ENCODE assay signal across 18 mouse cellular contexts in genomic region chr15:17880168-17880567, GRCm38 (mm10).
"Had no signal": no experiment of that assay in that cellular context is flagged by ENCODE, and none has a peak within 500 bp of the region (broad histone marks: within the 10 kb centered on the region; RNA-seq: fewer than 3 reads in every experiment).

No protein-coding gene starts in this region.

- H3K27me3 ChIP-seq: midbrain, embryonic 12.5 days; neural tube, embryonic 13.5 days; neural tube, embryonic 15.5 days had no signal

- H3K9ac ChIP-seq: lung, embryonic 14.5 days; midbrain, embryonic 12.5 days; neural tube, embryonic 13.5 days; neural tube, embryonic 15.5 days had no signal

- H3K4me2 ChIP-seq: lung, embryonic 14.5 days; midbrain, embryonic 12.5 days; neural tube, embryonic 13.5 days; neural tube, embryonic 15.5 days had no signal

- ATAC-seq: midbrain, embryonic 16.5 days had no signal

- DNase-seq: lung, embryonic 14.5 days; lung, postnatal 10 days; lung, postnatal 4 days; midbrain, embryonic 14.5 days; retina, postnatal 1 day; right cerebral cortex, adult 18-20 months; right cerebral cortex, postnatal 25 days; right cerebral cortex, postnatal 4 days; spleen, adult 18-20 months; thymus, adult 18-20 months; thymus, postnatal 25 days; thymus, postnatal 4 days had no signal

- H3K9me3 ChIP-seq: midbrain, embryonic 10.5 days; midbrain, embryonic 12.5 days; neural tube, embryonic 13.5 days; neural tube, embryonic 15.5 days had no signal

- H3K27ac ChIP-seq: midbrain, embryonic 10.5 days; midbrain, embryonic 12.5 days; neural tube, embryonic 13.5 days; neural tube, embryonic 15.5 days had no signal

- H3K36me3 ChIP-seq: midbrain, embryonic 10.5 days; midbrain, embryonic 12.5 days; neural tube, embryonic 13.5 days; neural tube, embryonic 15.5 days had no signal

- H3K4me1 ChIP-seq: midbrain, embryonic 10.5 days; midbrain, embryonic 12.5 days; neural tube, embryonic 13.5 days; neural tube, embryonic 15.5 days had no signal

- H3K4me3 ChIP-seq: midbrain, embryonic 10.5 days; midbrain, embryonic 12.5 days; myocyte; neural tube, embryonic 13.5 days; neural tube, embryonic 15.5 days had no signal
